Mouse (Mus musculus): ENCODE measurements around the gene Thsd7a.

Gene Thsd7a

DNA sequence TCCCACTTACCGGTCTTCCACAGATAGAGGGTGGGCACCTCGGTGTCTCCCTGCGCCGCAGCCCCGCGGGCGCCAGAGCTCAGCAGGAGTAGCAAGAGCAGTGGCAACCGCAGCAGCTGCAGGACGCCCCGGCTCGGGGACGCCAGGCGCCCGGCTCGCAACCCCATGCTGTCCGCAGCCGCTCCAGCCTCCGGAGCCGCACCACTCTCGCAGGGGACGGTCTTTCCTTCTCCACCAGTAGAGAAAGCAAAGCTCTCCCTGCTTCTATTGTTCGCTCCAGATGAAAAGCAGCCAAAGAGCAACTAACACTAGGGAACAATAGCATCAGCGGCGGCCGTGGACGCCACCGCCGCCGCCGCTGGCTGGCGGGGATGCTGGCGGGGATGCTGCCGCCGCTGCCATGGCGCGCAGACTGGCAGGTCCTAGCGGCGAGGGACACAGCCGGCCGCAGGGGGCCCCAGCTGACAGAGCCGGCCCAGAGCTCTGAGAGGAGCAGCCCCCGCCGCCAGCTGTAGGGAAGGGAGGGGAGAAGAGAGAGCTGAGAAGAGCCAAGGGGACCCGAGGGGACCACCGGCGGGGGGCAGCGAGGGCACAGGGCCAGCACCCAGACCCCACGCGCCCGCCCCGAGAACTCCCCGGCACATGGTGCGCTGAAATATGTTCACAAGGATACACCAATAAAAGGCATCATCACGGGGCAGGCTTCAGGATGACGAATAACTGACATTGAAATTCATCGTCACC is at the start of gene Thsd7a:
Thsd7a (minus strand) TSS at position 624 of the 744 bp plus-strand sequence.
- DNase-seq = peak; percentile 30 to 55

DNA sequence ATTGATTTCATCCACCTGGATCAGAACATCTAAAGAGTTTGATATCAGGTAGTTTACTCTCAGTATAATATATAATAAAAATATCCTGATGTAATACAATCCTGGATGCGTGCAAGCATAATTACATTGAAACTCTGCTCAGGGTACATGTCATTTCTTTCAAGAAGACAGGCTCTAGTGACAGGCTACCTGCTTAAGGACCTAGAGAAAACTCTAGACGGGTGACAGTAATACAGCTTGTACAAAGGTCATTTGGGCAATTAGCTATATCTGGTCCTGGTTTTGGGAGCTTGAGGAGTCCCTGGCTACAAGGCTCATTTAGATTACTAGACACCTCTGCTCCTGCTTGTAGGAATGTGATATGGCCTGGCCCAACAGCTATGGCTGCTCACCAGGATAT is 37.9 kb upstream of the Thsd7a start:
- DNase-seq = no peak

DNA sequence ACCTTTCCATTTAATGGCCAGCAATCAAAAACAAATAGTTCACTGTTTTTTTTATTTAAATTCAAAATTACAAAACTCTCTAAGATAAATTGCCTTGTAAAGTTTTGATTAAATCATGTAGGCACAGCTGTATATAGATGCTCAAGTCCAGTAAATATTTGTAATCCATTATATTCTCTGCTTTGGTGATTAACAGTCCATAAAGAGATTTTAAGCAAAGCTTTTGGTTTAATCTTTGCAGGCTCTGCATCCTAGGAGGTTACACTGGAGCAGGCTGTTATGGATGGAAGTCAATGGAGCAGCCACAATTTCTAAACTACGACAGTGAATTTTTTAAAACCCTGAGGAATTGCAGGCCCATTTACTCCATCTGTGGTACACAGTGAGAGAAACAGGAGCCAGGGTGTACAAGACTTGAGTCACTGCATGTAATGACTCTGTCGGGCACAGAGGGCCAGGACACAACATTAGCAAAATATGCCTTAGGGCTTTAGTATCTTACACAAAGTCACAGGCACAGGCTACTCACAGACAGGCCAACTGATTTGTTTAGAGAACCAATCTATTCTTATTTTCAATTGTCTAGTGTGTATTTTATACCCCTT is 37.3 kb upstream of the Thsd7a start:
- no peak for DNase-seq

DNA sequence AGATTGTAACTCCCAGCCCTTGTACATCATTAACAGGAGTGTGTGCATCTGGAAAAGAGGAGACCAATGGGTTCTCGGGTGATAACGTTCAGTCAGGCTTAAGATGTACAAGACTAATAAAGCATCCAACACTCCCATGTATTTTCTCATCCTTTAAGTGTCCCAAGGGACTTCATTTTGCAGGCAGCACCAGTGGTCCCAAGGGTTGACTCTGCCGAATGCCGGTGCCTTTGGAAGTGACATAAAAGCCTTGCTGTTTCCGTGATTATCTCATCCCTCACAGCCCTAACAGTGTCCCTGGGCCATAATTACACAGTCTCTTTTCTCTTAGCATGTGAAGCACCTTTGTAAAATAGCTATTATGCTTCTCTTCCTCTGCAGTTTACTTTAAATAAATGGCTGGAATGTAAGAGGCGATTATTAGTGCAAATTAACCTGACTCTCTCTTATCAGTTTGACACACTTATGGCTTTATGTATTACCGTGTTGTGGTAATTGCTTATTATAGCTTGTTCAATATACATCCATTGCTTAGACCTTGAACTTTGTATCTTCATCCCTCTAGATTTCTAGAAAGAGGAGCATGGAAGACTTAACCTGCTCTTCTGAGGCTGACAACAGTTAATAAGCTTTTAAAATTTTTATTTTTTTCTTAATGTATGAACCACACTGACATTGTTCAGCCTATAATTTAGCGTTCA is 35.9 kb upstream of the Thsd7a start:
- no peak for DNase-seq

DNA sequence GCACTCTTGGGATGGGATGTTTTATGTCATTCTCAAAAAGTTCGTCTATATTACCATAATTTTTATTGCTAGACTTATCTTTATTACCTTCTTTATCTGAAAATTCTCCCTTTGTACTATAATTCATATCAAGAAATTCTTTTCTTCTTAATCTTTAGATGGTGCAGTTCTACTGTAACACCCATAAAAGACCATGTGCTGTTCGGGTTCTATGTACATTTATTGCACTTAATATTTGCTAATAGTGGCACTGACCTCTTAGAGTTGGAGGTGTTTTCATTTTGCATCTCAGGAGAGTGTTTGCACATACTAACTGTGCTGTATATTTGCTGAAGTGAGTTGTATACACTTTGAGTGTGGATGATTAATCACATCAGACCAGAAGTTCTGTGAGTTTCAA is 23.6 kb upstream of the Thsd7a start:
- no peak for DNase-seq

DNA sequence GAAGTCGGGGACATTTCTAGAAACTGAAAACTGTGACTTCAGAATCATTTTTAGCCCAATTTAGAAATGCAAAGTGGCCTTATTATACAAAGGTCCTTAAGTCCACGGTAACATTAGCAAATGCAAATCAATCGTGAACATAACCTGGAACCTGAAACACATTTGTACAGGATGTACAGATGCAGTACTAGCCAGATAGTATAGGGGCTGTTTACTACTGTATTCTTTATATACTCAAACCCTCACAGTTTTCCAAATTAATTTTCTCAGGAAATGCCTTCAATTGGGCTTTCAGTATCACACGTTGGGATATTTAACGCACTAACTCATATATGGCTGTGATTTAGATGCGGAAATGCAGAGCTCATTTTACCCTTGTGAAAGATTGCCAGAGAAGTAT is 16.0 kb upstream of the Thsd7a start:
- DNase-seq = no peak

DNA sequence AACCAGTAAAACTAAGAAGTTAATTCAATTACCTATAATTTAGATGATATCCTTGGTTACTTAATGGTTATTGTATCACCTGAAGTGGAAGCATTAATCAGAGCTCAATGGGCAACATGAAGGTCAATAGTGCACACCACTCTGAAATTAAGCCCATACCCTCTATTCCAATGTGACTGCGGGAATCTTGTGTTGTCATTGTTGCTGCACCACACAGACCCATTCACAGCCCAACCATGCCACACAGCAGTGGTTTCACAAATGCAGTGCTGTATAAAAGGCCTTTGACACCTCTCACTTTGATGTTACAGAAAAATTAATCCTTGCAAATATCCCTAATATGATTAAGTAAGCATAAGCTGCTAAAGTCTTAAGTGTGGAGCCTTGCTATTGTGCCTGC is 15.4 kb upstream of the Thsd7a start:
- no peak for DNase-seq

DNA sequence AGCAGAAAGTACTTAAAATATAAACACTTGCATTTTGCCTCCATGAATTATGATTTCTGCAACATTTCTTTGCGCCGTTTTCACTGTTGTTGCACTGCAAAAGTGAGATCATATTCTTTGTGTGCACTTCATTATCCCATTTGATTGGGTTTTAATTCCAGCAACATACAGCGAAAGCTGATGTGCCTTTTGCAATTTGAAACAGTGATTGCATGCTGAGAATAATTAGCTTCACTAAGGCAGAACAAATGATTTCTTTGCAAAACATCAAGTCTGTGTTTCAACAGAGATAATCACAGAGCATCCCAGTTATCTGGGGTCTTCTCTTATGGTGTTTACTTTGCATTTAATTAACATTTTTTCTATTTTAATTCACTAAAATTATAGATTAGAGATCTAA is 14.6 kb upstream of the Thsd7a start:
- DNase-seq = no peak

DNA sequence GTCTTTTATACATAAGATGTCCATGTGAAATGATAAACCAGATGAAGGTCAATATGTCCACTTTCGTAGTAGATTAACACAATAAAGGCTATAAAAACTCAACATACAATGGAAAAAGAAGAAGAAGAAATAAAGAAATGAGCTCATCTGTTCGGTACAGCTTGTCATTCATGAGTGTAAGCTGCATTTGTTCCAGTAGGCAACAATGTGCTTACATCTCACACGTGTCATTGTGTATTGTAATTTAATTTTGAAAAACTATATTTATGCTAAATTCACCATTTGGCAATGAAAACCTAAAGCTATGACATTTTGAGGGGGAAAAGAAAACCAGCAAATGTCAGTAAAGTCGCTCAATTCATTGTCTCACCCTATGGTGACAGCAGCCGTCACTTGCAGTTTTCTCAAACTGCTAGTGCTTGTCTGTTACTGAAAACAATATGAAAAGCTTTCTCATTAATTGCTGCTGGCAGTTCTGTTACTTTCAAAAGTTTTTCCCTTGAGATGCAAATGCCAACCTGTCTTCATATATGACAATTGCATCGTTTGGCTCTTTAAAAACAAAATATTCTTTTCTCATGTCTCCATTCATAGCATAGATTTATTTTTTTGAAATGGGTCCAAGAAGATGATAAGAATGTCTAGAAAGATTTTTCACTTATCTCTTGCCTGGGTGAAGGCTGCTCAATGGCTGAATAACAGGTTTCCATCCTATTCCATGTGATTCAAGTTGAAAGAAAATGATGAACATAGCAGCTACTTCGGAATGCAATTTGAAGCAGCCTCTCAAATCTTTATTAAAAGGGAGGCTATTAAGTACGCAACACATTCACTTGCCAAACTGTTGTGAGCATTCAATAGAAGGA is 10.4 kb upstream of the Thsd7a start:
- DNase-seq = no peak

DNA sequence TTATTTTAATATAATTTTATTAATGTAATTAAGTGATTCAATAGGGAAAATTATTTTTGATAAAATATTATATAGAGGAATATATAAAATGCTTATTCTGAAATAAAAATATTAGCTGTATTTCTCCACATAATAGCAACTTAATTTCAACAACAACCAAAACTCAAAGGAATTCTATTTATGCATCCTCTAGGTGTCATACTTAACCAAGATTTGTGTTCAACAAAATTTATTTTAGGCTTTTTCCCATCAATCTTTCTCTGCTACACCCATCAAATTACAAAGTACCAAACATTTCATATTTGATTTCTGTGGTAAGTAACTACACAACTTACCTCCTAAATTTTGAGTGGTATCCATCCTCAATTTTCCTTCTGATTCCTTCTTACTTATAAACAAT is 3.1 kb upstream of the Thsd7a start:
- no peak for DNase-seq

DNA sequence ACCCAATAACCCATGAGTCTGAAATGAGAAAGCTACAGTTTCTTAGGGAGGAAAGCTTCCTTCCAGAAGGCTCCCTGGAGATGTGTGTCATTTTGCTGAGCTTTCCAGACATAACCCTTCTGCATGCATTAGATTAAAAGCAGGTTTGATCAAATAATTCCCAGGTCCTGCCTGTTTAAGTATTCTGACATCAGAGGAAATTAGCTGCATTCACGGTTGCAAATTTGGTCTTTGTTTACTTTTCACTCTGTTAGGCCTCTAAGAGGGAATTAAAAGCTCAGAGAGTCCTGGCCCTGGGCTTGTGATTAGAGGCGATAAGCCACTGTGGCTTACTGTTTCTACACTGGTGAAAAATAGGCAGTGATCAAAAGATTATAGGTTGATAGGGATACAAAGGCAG is 1.2 kb upstream of the Thsd7a start:
- no peak for DNase-seq

DNA sequence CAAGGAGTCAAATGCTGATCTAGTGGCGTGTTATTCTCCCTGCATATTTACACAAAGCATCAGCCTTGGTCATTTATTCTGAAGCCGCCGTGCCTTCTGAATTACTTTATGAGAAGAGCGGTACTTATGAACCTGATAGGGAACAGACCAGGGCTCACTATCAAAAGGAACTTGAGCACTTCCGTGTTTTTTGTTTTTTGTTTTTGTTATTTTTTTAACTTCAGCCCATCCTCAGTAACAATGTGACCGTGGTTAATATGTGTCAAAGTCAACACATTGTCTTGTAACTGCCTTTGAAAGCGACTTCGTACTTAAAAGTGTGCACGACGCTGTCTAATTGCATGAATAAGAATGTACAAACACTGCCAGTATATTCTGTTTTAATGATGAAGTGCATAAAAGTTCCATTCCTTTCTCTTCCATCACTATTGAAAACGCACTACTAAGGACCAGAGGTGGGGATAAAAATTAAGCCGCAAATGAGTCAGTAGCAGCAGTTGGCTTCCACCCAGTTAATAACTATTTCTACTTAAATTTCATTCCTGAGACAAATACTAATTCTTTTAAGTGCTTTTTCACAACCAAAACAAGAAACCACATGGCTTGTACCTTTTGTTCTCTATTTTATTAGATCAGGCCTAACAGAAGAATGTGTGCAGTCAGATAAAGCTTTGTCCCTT is 461 bp upstream of the Thsd7a start:
- no peak for DNase-seq

DNA sequence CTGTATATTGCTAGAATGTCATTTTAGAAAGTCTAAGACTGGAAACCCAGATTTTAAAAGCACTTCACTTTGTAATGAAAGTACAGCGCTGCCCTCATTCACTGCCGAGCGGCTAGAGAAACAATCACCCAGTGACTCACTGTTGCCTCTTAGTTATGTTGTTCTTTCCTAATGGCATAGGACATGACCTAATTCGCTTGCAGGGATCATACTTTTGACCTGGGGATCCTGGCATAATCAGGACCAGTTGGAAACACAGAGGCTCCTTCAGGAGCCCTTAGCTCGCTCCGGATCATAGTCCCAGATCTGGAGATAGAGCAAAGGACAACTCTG is 790 bp downstream of the Thsd7a start:
- peak in 1 of 2 experiments; percentile 34 for DNase-seq

DNA sequence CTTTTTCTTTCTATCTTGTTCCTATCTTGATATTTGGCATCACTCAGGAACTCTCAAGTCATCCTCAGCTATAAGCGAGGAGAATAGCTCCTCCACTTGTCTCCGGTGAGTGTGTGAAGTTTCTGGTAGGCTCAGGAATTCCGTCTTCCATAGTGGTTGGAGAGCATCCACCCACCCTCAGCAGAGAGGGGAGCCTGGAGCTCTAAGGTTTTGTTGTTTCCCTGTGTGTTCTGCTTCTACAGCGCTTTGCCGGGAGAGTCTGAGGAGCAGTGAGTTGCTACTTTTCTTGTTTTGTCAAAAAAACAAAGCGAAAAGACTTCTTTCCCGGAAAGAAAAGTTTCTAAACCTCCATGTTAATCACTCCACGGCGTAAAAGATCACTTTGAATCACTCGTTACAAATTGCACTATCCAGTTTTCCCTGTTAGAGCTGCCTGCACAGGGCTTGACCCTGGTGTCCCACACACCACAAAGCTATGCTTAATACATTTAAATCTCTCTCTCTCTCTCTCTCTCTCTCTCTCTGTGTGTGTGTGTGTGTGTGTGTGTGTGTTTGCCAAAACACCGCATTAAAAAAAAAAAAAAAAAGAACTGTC is 1.3 kb downstream of the Thsd7a start:
- peak; percentile 5 to 31 for DNase-seq

DNA sequence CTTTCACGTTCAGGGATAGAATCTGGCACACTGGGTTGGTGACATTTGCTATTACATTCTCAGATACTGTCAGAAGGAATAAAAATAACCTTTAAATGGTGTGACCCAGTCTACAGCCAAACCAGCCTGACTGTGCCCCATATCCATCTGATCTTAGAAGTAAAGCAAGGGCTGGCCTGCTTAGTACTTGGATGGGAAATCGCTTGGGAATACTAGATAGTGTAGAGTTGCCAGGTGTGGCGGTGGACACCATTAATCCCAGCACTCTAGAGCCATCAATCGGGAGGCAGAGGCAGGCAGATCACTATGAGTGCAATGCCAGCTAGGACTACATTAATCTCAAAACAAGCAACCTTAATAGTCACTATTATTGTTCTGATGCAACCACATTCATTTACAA is 6.4 kb downstream of the Thsd7a start:
- no peak for DNase-seq

DNA sequence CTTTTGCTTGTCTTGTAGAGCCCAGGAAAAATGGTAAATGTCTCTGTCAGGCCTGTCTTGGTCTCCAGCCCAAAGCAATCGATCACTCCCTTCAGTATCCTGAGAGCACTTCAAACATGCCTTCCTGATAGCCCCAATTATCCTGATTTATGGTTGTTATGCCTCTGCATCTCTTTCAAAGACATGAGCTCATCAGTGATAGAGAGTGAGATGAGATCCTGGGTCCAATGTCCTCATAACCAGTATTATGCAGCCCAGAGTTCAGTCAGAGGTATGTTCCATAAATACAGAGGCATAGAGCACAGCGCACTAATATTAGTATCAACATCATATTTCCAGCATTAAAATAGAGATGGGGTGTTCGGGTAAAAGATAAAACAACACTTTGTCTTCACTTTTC is 15.3 kb downstream of the Thsd7a start:
- no peak for DNase-seq

DNA sequence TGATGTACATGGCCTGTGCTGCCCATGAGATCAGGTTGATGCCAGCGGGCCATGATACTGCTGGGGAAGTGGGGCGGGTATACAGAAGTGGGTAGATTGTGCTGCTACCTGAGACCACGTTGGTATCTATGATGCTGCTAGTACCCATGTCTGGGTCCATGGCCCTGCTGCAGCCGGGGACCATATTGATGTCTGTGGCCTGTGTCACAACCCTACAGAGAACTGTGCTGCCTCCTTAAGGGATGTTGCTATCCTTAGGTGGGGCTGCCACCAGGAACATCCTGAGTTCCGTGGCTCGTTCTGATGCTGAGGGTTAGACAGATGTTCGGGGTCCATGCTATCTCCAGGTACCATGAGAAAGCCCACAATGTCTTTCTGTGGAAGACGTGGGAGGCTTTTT is 33.1 kb downstream of the Thsd7a start:
- no peak for DNase-seq

DNA sequence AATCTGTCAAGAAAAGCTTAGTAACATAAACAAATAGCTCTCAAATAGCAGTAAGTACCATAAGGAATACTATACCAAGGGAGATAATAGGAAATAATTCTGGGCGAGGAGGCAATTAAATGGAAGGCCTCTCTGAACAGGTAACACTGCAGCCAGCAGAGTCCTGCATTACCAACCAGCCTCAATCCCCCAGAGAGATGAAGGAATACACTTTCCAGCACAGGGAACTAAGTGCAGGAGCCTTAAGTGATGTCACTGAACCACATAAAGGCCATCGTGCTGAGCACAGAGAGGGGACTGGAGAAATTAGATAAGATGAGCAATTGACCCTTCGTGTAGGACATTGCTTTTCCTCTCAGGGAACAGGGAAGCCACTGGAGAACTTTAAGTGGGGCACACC is 36.6 kb downstream of the Thsd7a start:
- no peak for DNase-seq

DNA sequence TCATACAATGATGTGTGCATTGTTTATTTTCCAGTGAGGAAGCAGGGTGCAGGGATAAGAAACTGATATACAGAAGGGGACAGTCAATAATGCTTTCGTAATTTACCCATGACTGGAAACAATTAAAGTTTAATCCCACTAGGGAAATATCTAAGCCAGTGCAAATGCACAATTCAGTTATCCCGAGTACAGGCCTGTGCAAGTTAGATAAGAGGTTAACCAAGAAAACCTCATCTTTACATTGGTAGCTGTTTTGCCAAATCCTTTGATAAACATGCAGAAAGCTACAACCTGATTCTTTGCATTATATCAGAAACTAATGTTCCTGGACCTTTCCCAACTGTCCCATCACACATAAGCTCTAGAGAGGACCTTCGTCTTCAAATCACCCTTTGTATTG is 46.3 kb downstream of the Thsd7a start:
- no peak for DNase-seq

DNA sequence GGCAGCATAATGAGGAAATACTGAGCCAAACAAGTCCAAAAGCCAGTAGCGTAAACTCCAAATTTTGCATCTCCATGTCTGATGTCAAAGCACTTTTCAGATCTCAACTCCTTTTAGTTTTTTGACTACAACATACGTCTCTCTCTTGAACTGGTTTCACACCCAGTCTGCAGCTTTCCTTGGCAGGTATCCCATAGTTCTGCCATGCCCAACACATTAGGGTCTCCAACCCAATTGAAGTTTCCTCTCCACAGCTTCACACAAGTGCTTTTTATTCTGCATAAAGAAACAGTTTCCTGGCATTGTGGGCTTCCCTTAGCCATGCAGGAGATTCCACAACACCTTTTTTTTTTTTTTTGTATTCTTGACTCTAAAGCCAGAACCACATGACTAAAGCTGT is 50.1 kb downstream of the Thsd7a start:
- DNase-seq = no peak

DNA sequence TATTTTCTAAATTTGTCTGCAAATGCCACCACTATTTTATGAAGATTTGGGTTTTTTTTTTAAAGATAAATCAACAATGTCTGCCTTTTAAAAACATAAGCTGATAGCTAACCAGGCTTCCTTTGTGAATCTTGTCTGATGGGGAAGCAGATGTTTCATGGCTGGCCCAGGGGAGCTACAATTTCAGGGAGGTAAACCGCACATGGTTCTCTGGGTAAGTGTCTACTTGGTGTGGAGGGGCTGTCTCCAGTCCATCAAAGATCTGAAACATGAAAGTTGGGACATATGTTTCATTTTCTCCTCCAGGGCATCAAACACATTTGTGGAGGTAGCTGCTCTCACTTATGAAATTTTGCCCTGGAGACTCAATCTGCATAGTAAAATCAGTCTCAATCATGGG is 55.5 kb downstream of the Thsd7a start:
- DNase-seq = no peak

DNA sequence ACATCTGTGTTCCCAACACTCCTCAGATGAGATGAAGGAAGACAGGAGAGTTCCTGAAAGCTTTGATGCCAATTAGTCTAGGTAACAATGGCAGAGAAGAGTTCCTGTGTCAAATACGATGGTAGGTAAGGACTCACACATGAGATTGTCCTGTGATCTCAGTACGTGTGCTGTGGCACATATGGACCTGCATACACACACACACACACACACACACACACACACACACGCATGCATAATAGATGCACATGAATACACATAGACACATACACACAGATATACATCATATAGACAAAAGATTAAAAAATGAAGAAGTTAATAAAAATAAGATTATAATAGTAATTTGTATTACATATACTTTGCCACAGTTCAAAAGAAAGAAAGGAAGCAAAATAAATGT is 56.0 kb downstream of the Thsd7a start:
- DNase-seq = no peak
